Mouse (Mus musculus): ENCODE data around the gene Mpzl2.

The Mpzl2 gene

GRCm38 (mm10) chr9:45084556-45084955, 45.0 kb downstream of the Mpzl2 start:
- intact Hi-C loops (cut with DNase I), result no loop called here

- intact Hi-C loops (cut with DNase I), result no loop called here
These were observed 46.4 kb downstream of the Mpzl2 start for GRCm38 (mm10) chr9:45085741-45086690.

- intact Hi-C loops (cut with DNase I), result no loop called here
These were observed 48.4 kb downstream of the Mpzl2 start for GRCm38 (mm10) chr9:45088040-45088439.

- intact Hi-C loops (cut with DNase I), result no loop called here
These were observed 51.2 kb downstream of the Mpzl2 start for GRCm38 (mm10) chr9:45090811-45091210.

- intact Hi-C loops (cut with DNase I), result no loop called here
These were observed 53.0 kb downstream of the Mpzl2 start for GRCm38 (mm10) chr9:45092641-45093040.

GRCm38 (mm10) chr9:45095149-45095937, 55.7 kb downstream of the Mpzl2 start:
- intact Hi-C loops (cut with DNase I), result no loop called here

GRCm38 (mm10) chr9:45097877-45098276, 58.3 kb downstream of the Mpzl2 start:
- intact Hi-C loops (cut with DNase I), result no loop called here

- intact Hi-C loops (cut with DNase I), result no loop called here
These were observed 58.8 kb downstream of the Mpzl2 start for GRCm38 (mm10) chr9:45098426-45098825.

- intact Hi-C loops (cut with DNase I), result no loop called here
These were observed 62.9 kb downstream of the Mpzl2 start for GRCm38 (mm10) chr9:45102528-45102927.

GRCm38 (mm10) chr9:45103211-45103979, 63.8 kb downstream of the Mpzl2 start:
- intact Hi-C loops (cut with DNase I), result no loop called here

All from adrenal gland (tissue).